Mouse (Mus musculus) telencephalon, adult 2 months (tissue): Measurements from ENCODE around the gene Gm5797.
"Not testable (repeated sequence)": the region's sequence is repeated elsewhere in the genome, so short reads cannot be mapped to it uniquely, and the experiment has no call there.

ENCODE experiments used
- DNase-seq: peaks from one replicate; pipeline ENCODE4 v3.0.0-alpha.2; 2011; ENCODE audit warnings: low read depth, low spot score

The Gm5797 gene

DNA sequence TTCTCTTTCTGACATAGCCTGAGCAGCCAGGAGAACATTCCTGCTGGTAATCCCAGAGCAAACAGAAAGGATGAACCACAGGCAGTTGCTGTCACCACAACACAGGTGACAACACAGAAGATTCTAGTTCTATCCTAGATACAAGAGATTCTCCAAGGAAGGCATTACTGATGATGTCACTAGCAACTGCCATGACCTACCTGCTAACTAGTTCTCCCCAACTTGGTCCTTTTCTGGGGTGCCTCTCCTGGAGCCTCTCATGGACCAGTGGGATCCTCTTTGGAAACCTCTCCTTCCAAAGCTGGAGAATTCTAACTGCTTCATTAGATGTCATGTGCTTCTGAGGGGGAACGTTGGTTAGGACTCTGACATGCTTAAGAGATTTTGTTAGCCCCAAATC lies at the start of gene Gm5797:
Gene Gm5797, minus strand, starts transcription at position 101 of the 400 bp plus-strand sequence.
- DNase-seq = not testable (repeated sequence)

GRCm38 (mm10) chr14:7365034-7365433 lies 32.8 kb upstream of the Gm5797 start, which contains the start of gene Gm8374:
Gm8374 (minus strand) TSS chr14:7365134.
- not testable (repeated sequence) for DNase-seq

DNA sequence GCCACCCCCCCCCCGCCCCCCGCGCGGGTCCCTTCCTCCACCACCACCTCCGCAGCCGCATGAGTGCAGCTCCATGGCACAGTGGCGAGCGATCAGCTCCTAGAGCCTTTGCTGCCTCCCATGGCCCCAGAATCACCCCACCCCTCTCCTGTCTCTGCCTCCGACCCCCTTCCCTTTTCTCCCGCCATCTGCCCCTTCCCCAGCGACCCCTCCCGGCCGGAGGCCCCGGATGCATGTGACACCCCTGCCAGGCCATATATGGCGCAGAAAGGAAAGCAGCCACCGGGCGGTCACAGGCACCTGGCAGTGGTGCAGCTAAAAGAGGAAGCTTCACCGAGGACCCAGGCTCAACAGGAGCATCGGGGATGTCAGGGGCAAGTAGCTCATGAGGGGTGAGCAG lies 17.1 kb downstream of the Gm5797 start:
- not testable (repeated sequence) for DNase-seq

DNA sequence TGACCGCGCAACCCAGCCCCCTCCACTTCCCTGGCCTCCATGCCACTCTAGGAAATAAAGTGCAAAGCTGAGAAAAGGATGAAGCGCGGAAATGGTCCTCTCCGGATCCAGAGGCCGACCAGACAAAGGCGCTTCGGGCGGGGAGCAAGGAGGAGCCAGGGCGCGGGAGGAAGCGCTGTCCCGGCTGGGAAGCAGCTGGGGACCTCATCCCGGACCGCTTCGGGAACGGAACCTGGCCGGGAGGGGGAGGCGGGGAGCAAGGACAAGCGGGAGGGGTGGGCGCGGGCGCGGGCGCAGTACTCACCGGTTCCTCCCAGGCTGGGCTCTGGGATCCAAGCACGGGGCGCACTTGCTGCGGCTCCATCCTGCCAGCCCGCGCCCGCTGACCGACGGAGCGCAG lies 17.5 kb downstream of the Gm5797 start, which contains the start of gene Gm3739:
Gene Gm3739, minus strand, starts transcription at position 389 of the 400 bp plus-strand sequence.
- DNase-seq = not testable (repeated sequence)
